Mouse (Mus musculus): Measurements from ENCODE around the gene Ctnnal1. TPM values are rescaled to one million over a fixed set of nuclear protein-coding genes. Genes with fewer than 3 reads are reported as not detected.
A peak's percentile ranks its signal among the peaks of the same experiment; 100 is the strongest.

Gene Ctnnal1
- 34.2 and 36.0 TPM in 2 replicates for polyA plus RNA-seq (2014; fragmentation: Nextera tagmentation; extraction: Ambion mirVana)

GRCm38 (mm10) chr4:56865003-56865511 is at the start of gene Ctnnal1:
Gene Ctnnal1 (minus strand): TSS chr4:56865188.
- peak; percentile 96 for ATAC-seq (replicated peaks; ENCODE audit: insufficient number of reproducible peaks, low FRiP score, low TSS enrichment, low read depth)
- peak within 1 kb of the TSS; percentile 70 for H3K27ac ChIP-seq (replicated peaks; ENCODE audit: low read depth, low read length)

DNA sequence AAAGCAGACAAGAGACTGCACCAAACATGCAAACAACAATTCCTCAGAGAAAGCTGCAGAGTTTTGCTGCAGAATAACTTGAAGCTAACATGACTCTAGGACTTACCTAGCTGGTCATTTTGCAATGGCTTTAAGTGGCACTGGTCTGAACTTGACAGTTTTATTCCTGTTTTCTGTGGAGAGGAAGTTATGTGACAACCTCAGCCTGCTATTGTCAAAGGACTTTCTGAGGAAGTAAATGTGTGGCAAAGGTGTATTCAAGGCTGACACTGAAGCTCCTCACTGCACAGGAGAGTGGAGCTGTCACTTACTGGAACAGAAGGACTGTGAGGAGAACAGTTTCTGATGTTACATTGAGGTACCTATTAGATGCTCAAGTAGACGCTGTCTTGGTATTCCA is 49.8 kb upstream of the Ctnnal1 start:
- H3K27me3 ChIP-seq (ENCODE audit: control insufficient read depth, insufficient read depth, low read length) = no peaks in the 10 kb centered on the region
- peaks cover under 1% of the 10 kb centered on the region for H3K36me3 ChIP-seq (replicated peaks; ENCODE audit: control insufficient read depth, insufficient read depth, low read depth, low read length)
- no peak for ATAC-seq (replicated peaks; ENCODE audit: insufficient number of reproducible peaks, low FRiP score, low TSS enrichment, low read depth)

More at GRCm38 (mm10) chr4:56865003-56865511, at the start of gene Ctnnal1:
- Histone ChIP-seq H3K27me3 (ENCODE audit: control insufficient read depth, insufficient read depth, low read length) (no peaks in the 10 kb centered on the region), H3K9ac (replicated peaks; ENCODE audit: low read length) (peak within 1 kb of the TSS; percentile 79), H3K36me3 (replicated peaks; ENCODE audit: control insufficient read depth, insufficient read depth, low read depth, low read length) (no peaks in the 10 kb centered on the region), H3K4me2 (ENCODE audit: low read depth, low read length) (peak within 1 kb of the TSS; percentile 90), H3K4me1 (ENCODE audit: control insufficient read depth, insufficient read depth, low read length) (no peaks in the 10 kb centered on the region), H3K9me3 (replicated peaks; ENCODE audit: control insufficient read depth, low read length) (no peaks in the 10 kb centered on the region), H3K4me3 (ENCODE audit: low read depth, low read length) (peak within 1 kb of the TSS; percentile 86)
- peak; percentile 89 for DNase-seq (ENCODE audit: low spot score)
- WGBS = 0% methylated on average over 40 of the region's 45 CpGs

GRCm38 (mm10) chr4:56914338-56914737 is 49.4 kb upstream of the Ctnnal1 start:
- Histone ChIP-seq H3K27me3 (ENCODE audit: control insufficient read depth, insufficient read depth, low read length) (no peaks in the 10 kb centered on the region), H3K4me3 (ENCODE audit: low read depth, low read length) (no peak overlapping the region), H3K9ac (replicated peaks; ENCODE audit: low read length) (no peak overlapping the region), H3K36me3 (replicated peaks; ENCODE audit: control insufficient read depth, insufficient read depth, low read depth, low read length) (peaks cover 3% of the 10 kb centered on the region), H3K27ac (replicated peaks; ENCODE audit: low read depth, low read length) (0 out of 2 replicates have a peak overlapping the region, but pooled peaks have one; percentile 8), H3K9me3 (replicated peaks; ENCODE audit: control insufficient read depth, low read length) (no peaks in the 10 kb centered on the region), H3K4me1 (ENCODE audit: control insufficient read depth, insufficient read depth, low read length) (no peaks in the 10 kb centered on the region), H3K4me2 (ENCODE audit: low read depth, low read length) (no peak overlapping the region)
- no peak for DNase-seq (ENCODE audit: low spot score)
- 91% methylated on average over 6 of the region's 6 CpGs for WGBS
- ATAC-seq (replicated peaks; ENCODE audit: insufficient number of reproducible peaks, low FRiP score, low TSS enrichment, low read depth) = no peak

More for the DNA sequence above, 49.8 kb upstream of the Ctnnal1 start:
- no peak for DNase-seq (ENCODE audit: low spot score)
- 0 out of 2 replicates have a peak overlapping the region, but pooled peaks have one; percentile 8 for H3K27ac ChIP-seq (replicated peaks; ENCODE audit: low read depth, low read length)
- no peak overlapping the region for H3K9ac ChIP-seq (replicated peaks; ENCODE audit: low read length)
- no peak overlapping the region for H3K4me2 ChIP-seq (ENCODE audit: low read depth, low read length)
- H3K4me3 ChIP-seq (ENCODE audit: low read depth, low read length) = no peak overlapping the region
- H3K4me1 ChIP-seq (ENCODE audit: control insufficient read depth, insufficient read depth, low read length) = no peaks in the 10 kb centered on the region
- no peaks in the 10 kb centered on the region for H3K9me3 ChIP-seq (replicated peaks; ENCODE audit: control insufficient read depth, low read length)
- 95% methylated on average over 1 of the region's 1 CpGs for WGBS

- H3K4me1 ChIP-seq (ENCODE audit: control insufficient read depth, insufficient read depth, low read length) = no peaks in the 10 kb centered on the region
- WGBS = 92% methylated on average over 7 of the region's 7 CpGs
- peaks cover 3% of the 10 kb centered on the region for H3K36me3 ChIP-seq (replicated peaks; ENCODE audit: control insufficient read depth, insufficient read depth, low read depth, low read length)
- H3K4me3 ChIP-seq (ENCODE audit: low read depth, low read length) = no peak overlapping the region
- DNase-seq (ENCODE audit: low spot score) (no peak), ATAC-seq (replicated peaks; ENCODE audit: insufficient number of reproducible peaks, low FRiP score, low TSS enrichment, low read depth) (no peak)
- H3K27ac ChIP-seq (replicated peaks; ENCODE audit: low read depth, low read length) = no peak overlapping the region
- H3K27me3 ChIP-seq (ENCODE audit: control insufficient read depth, insufficient read depth, low read length) = no peaks in the 10 kb centered on the region
- H3K4me2 ChIP-seq (ENCODE audit: low read depth, low read length) = no peak overlapping the region
- no peak overlapping the region for H3K9ac ChIP-seq (replicated peaks; ENCODE audit: low read length)
- no peaks in the 10 kb centered on the region for H3K9me3 ChIP-seq (replicated peaks; ENCODE audit: control insufficient read depth, low read length)
Observed at GRCm38 (mm10) chr4:56912382-56913001, 47.5 kb upstream of the Ctnnal1 start.

GRCm38 (mm10) chr4:56909568-56909967 is 44.6 kb upstream of the Ctnnal1 start:
- no peak for ATAC-seq (replicated peaks; ENCODE audit: insufficient number of reproducible peaks, low FRiP score, low TSS enrichment, low read depth)
- H3K4me1 ChIP-seq (ENCODE audit: control insufficient read depth, insufficient read depth, low read length) = no peaks in the 10 kb centered on the region
- WGBS = 70% methylated on average over 3 of the region's 3 CpGs
- no peaks in the 10 kb centered on the region for H3K27me3 ChIP-seq (ENCODE audit: control insufficient read depth, insufficient read depth, low read length)
- no peak overlapping the region for H3K4me3 ChIP-seq (ENCODE audit: low read depth, low read length)
- peaks cover 3% of the 10 kb centered on the region for H3K36me3 ChIP-seq (replicated peaks; ENCODE audit: control insufficient read depth, insufficient read depth, low read depth, low read length)
- no peak overlapping the region for H3K27ac ChIP-seq (replicated peaks; ENCODE audit: low read depth, low read length)
- H3K9me3 ChIP-seq (replicated peaks; ENCODE audit: control insufficient read depth, low read length) = no peaks in the 10 kb centered on the region
- no peak overlapping the region for H3K4me2 ChIP-seq (ENCODE audit: low read depth, low read length)
- no peak overlapping the region for H3K9ac ChIP-seq (replicated peaks; ENCODE audit: low read length)
- DNase-seq (ENCODE audit: low spot score) = peak; percentile 10

DNA sequence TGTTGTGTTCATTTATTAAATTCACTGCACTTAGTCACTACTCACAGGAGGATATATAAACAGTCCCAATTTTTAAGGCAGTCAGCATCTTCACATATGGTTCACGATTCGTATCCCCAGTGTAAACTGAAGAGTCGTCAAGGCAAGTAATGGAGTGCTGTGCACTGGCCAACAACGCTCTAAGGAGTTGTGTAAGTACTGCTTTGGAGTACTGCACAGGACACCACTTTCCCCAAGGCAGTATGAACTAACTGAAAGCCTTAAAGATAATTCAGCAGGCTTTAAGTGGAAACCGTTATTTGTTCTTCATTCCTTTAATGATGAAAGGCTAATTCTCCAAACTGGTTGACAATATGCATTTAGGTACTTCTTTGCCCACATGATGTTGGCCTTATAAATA is 42.7 kb upstream of the Ctnnal1 start:
- no peaks in the 10 kb centered on the region for H3K9me3 ChIP-seq (replicated peaks; ENCODE audit: control insufficient read depth, low read length)
- no peaks in the 10 kb centered on the region for H3K4me1 ChIP-seq (ENCODE audit: control insufficient read depth, insufficient read depth, low read length)
- no peak for DNase-seq (ENCODE audit: low spot score)
- H3K27me3 ChIP-seq (ENCODE audit: control insufficient read depth, insufficient read depth, low read length) = no peaks in the 10 kb centered on the region
- H3K4me2 ChIP-seq (ENCODE audit: low read depth, low read length) = no peak overlapping the region
- ATAC-seq (replicated peaks; ENCODE audit: insufficient number of reproducible peaks, low FRiP score, low TSS enrichment, low read depth) = no peak
- no peak overlapping the region for H3K4me3 ChIP-seq (ENCODE audit: low read depth, low read length)
- peaks cover 3% of the 10 kb centered on the region for H3K36me3 ChIP-seq (replicated peaks; ENCODE audit: control insufficient read depth, insufficient read depth, low read depth, low read length)
- H3K9ac ChIP-seq (replicated peaks; ENCODE audit: low read length) = no peak overlapping the region
- H3K27ac ChIP-seq (replicated peaks; ENCODE audit: low read depth, low read length) = no peak overlapping the region
- 90% methylated on average over 5 of the region's 5 CpGs for WGBS

- no peak overlapping the region for H3K9ac ChIP-seq (replicated peaks; ENCODE audit: low read length)
- no peaks in the 10 kb centered on the region for H3K27me3 ChIP-seq (ENCODE audit: control insufficient read depth, insufficient read depth, low read length)
- H3K9me3 ChIP-seq (replicated peaks; ENCODE audit: control insufficient read depth, low read length) = no peaks in the 10 kb centered on the region
- H3K4me3 ChIP-seq (ENCODE audit: low read depth, low read length) = no peak overlapping the region
- 91% methylated on average over 3 of the region's 3 CpGs for WGBS
- no peak overlapping the region for H3K4me2 ChIP-seq (ENCODE audit: low read depth, low read length)
- DNase-seq (ENCODE audit: low spot score) (no peak), ATAC-seq (replicated peaks; ENCODE audit: insufficient number of reproducible peaks, low FRiP score, low TSS enrichment, low read depth) (no peak)
- H3K36me3 ChIP-seq (replicated peaks; ENCODE audit: control insufficient read depth, insufficient read depth, low read depth, low read length) = peaks cover 4% of the 10 kb centered on the region
- H3K4me1 ChIP-seq (ENCODE audit: control insufficient read depth, insufficient read depth, low read length) = no peaks in the 10 kb centered on the region
- no peak overlapping the region for H3K27ac ChIP-seq (replicated peaks; ENCODE audit: low read depth, low read length)
Observed at GRCm38 (mm10) chr4:56906926-56907325, 41.9 kb upstream of the Ctnnal1 start.

DNA sequence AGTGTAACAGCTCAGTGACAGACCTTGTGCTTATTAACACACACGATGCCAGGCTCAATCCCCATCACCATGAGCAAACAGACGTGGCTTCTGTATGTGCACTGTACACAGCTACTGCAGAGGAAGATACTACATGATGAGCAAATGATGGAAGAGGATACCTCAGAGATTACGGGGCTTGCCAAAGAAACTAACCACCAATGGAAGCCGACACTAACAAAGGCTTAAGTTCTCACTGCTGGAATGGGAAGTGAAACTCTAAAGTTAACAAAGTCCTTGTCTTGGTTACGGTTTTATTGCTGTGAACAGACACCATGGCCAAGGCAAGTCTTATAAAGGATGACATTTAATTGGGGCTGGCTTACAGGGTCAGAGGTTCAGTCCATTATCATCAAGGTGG is 40.5 kb upstream of the Ctnnal1 start:
- ATAC-seq (replicated peaks; ENCODE audit: insufficient number of reproducible peaks, low FRiP score, low TSS enrichment, low read depth) = no peak
- H3K4me2 ChIP-seq (ENCODE audit: low read depth, low read length) = no peak overlapping the region
- no peaks in the 10 kb centered on the region for H3K27me3 ChIP-seq (ENCODE audit: control insufficient read depth, insufficient read depth, low read length)
- no peak overlapping the region for H3K9ac ChIP-seq (replicated peaks; ENCODE audit: low read length)
- no peak for DNase-seq (ENCODE audit: low spot score)
- no peak overlapping the region for H3K4me3 ChIP-seq (ENCODE audit: low read depth, low read length)
- H3K4me1 ChIP-seq (ENCODE audit: control insufficient read depth, insufficient read depth, low read length) = no peaks in the 10 kb centered on the region
- H3K9me3 ChIP-seq (replicated peaks; ENCODE audit: control insufficient read depth, low read length) = no peaks in the 10 kb centered on the region
- no peak overlapping the region for H3K27ac ChIP-seq (replicated peaks; ENCODE audit: low read depth, low read length)
- 90% methylated on average over 5 of the region's 5 CpGs for WGBS
- H3K36me3 ChIP-seq (replicated peaks; ENCODE audit: control insufficient read depth, insufficient read depth, low read depth, low read length) = peaks cover 5% of the 10 kb centered on the region

Data from embryonic facial prominence, embryonic 11.5 days (tissue).